Mouse (Mus musculus): ENCODE measurements around the gene Dkkl1. TPM values are rescaled to one million over a fixed set of nuclear protein-coding genes. Genes with fewer than 3 reads are reported as not detected.
A peak's percentile ranks its signal among the peaks of the same experiment; 100 is the strongest.

Dkkl1 gene
- polyA plus RNA-seq, 1 experiment from 2014 or later, result 2.1 TPM

- no peak overlapping the region for H3K27ac ChIP-seq (ENCODE audit: low read length)
- H3K36me3 ChIP-seq (ENCODE audit: control insufficient read depth, insufficient read depth, low read length), result no peaks in the 10 kb centered on the region
- H3K4me1 ChIP-seq (ENCODE audit: control insufficient read depth, insufficient read depth, low read length), result no peaks in the 10 kb centered on the region
- H3K9me3 ChIP-seq (replicated peaks; ENCODE audit: control insufficient read depth, low read length), result no peaks in the 10 kb centered on the region
- 76% methylated on average over 5 of the region's 5 CpGs for WGBS
- ATAC-seq (ENCODE audit: insufficient read depth, low FRiP score), result no peak
- H3K4me2 ChIP-seq (ENCODE audit: low read depth, low read length), result no peak overlapping the region
- no peak overlapping the region for H3K4me3 ChIP-seq (replicated peaks; ENCODE audit: low read length)
- H3K9ac ChIP-seq (ENCODE audit: low read length), result no peak overlapping the region
- no peaks in the 10 kb centered on the region; the same call in 1 of the 2 replicates for H3K27me3 ChIP-seq (ENCODE audit: control insufficient read depth, insufficient read depth, low read length)
Measured at GRCm38 (mm10) chr7:45196994-45197393, 15.0 kb downstream of the Dkkl1 start.

DNA sequence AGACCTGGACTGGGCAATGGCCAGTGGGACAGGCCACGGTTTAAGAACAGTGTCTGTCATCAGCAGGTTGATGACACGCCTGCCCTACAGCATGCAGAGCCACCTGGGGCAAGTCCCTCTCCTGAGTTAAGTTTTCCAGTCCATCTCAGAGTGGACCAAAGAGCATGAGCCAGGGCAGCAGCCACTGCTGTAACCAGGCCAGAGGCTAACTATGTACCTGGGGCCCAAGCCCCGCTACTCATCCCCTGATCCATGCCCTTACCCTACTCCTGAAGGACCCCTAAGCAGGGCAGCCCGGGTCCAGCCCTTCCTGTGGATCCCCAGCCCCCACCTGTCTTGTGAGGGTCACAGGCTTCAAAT lies 15.8 kb downstream of the Dkkl1 start:
- no peak overlapping the region for H3K4me3 ChIP-seq (replicated peaks; ENCODE audit: low read length)
- ATAC-seq (ENCODE audit: insufficient read depth, low FRiP score), result no peak
- H3K27ac ChIP-seq (ENCODE audit: low read length), result no peak overlapping the region
- H3K36me3 ChIP-seq (ENCODE audit: control insufficient read depth, insufficient read depth, low read length), result no peaks in the 10 kb centered on the region
- no peaks in the 10 kb centered on the region; the same call in 1 of the 2 replicates for H3K27me3 ChIP-seq (ENCODE audit: control insufficient read depth, insufficient read depth, low read length)
- H3K9ac ChIP-seq (ENCODE audit: low read length), result no peak overlapping the region
- no peaks in the 10 kb centered on the region for H3K9me3 ChIP-seq (replicated peaks; ENCODE audit: control insufficient read depth, low read length)
- H3K4me1 ChIP-seq (ENCODE audit: control insufficient read depth, insufficient read depth, low read length), result no peaks in the 10 kb centered on the region; the same call in 1 of the 2 replicates
- WGBS, result 83% methylated on average over 4 of the region's 4 CpGs
- H3K4me2 ChIP-seq (ENCODE audit: low read depth, low read length), result no peak overlapping the region

GRCm38 (mm10) chr7:45195341-45196175 lies 16.4 kb downstream of the Dkkl1 start:
- Histone ChIP-seq H3K36me3 (ENCODE audit: control insufficient read depth, insufficient read depth, low read length) (no peaks in the 10 kb centered on the region), H3K27ac (ENCODE audit: low read length) (no peak overlapping the region), H3K4me1 (ENCODE audit: control insufficient read depth, insufficient read depth, low read length) (no peaks in the 10 kb centered on the region; the same call in 1 of the 2 replicates), H3K4me3 (replicated peaks; ENCODE audit: low read length) (no peak overlapping the region), H3K4me2 (ENCODE audit: low read depth, low read length) (no peak overlapping the region), H3K9ac (ENCODE audit: low read length) (no peak overlapping the region), H3K27me3 (ENCODE audit: control insufficient read depth, insufficient read depth, low read length) (no peaks in the 10 kb centered on the region; the same call in 1 of the 2 replicates), H3K9me3 (replicated peaks; ENCODE audit: control insufficient read depth, low read length) (no peaks in the 10 kb centered on the region)
- WGBS, result 61% methylated on average over 13 of the region's 13 CpGs
- no peak for ATAC-seq (ENCODE audit: insufficient read depth, low FRiP score)

GRCm38 (mm10) chr7:45193871-45194785 lies 17.8 kb downstream of the Dkkl1 start:
- H3K27ac ChIP-seq (ENCODE audit: low read length), result no peak overlapping the region
- 74% methylated on average over 17 of the region's 17 CpGs for WGBS
- H3K36me3 ChIP-seq (ENCODE audit: control insufficient read depth, insufficient read depth, low read length), result no peaks in the 10 kb centered on the region
- no peak; the same call in 1 of the 2 replicates for ATAC-seq (ENCODE audit: insufficient read depth, low FRiP score)
- no peaks in the 10 kb centered on the region for H3K9me3 ChIP-seq (replicated peaks; ENCODE audit: control insufficient read depth, low read length)
- no peak overlapping the region for H3K4me2 ChIP-seq (ENCODE audit: low read depth, low read length)
- no peak overlapping the region for H3K4me3 ChIP-seq (replicated peaks; ENCODE audit: low read length)
- H3K9ac ChIP-seq (ENCODE audit: low read length), result no peak overlapping the region
- no peaks in the 10 kb centered on the region; the same call in 1 of the 2 replicates for H3K4me1 ChIP-seq (ENCODE audit: control insufficient read depth, insufficient read depth, low read length)
- H3K27me3 ChIP-seq (ENCODE audit: control insufficient read depth, insufficient read depth, low read length), result peaks cover 6% of the 10 kb centered on the region; the same call in 1 of the 2 replicates

GRCm38 (mm10) chr7:45193406-45193805 lies 18.5 kb downstream of the Dkkl1 start:
- H3K27me3 ChIP-seq (ENCODE audit: control insufficient read depth, insufficient read depth, low read length), result peaks cover 9% of the 10 kb centered on the region; the same call in 1 of the 2 replicates
- 65% methylated on average over 5 of the region's 5 CpGs for WGBS
- H3K9me3 ChIP-seq (replicated peaks; ENCODE audit: control insufficient read depth, low read length), result no peaks in the 10 kb centered on the region

DNA sequence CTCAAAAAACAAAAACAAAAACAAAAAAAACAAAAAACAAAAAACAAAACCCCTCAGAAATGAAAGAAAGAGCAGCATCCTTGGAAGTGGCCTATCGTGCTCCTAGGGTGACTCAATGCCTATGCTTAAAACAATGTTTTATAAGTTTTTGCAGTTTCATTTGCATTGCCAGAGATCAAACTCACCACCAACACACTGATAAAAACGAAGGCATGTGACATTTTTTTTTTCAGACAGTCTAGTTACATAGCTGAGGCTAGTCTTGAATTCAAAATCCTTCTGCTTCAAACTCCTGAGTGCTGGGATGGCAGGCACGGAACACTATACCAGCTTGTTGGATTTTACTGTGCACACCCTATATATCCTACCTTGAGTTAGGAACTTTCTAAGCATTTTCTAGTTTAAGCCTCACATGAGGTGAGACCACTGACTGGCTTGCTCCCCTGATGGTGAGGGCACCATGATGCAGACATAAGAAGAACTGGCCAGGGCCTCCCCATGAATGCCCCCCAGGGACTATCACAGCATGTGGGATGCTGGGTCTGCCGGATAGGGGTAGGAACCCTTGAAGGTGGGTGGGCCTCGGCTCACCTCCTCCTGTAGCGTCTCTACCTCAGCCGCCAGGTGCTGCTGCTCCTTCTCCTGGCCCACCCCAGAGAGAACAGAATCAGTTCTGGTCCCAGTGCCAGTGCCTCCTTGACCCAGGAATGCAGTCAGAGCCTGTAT lies 19.2 kb downstream of the Dkkl1 start:
- Histone ChIP-seq H3K4me1 (ENCODE audit: control insufficient read depth, insufficient read depth, low read length) (no peaks in the 10 kb centered on the region; the same call in 1 of the 2 replicates), H3K27ac (ENCODE audit: low read length) (no peak overlapping the region)

More at GRCm38 (mm10) chr7:45193406-45193805, 18.5 kb downstream of the Dkkl1 start:
- Histone ChIP-seq H3K27ac (ENCODE audit: low read length) (no peak overlapping the region), H3K9ac (ENCODE audit: low read length) (no peak overlapping the region), H3K4me3 (replicated peaks; ENCODE audit: low read length) (no peak overlapping the region), H3K4me2 (ENCODE audit: low read depth, low read length) (no peak overlapping the region), H3K36me3 (ENCODE audit: control insufficient read depth, insufficient read depth, low read length) (no peaks in the 10 kb centered on the region), H3K4me1 (ENCODE audit: control insufficient read depth, insufficient read depth, low read length) (no peaks in the 10 kb centered on the region; the same call in 1 of the 2 replicates)
- no peak for ATAC-seq (ENCODE audit: insufficient read depth, low FRiP score)

GRCm38 (mm10) chr7:45191803-45192363 lies 20.1 kb downstream of the Dkkl1 start:
- ATAC-seq (ENCODE audit: insufficient read depth, low FRiP score), result peak; percentile 34; the same call in 1 of the 2 replicates
- 10% methylated on average over 8 of the region's 8 CpGs for WGBS
- Histone ChIP-seq H3K27me3 (ENCODE audit: control insufficient read depth, insufficient read depth, low read length) (peaks cover 9% of the 10 kb centered on the region; the same call in 1 of the 2 replicates), H3K9ac (ENCODE audit: low read length) (peak overlapping the region; percentile 27; the same call in 1 of the 2 replicates), H3K9me3 (replicated peaks; ENCODE audit: control insufficient read depth, low read length) (no peaks in the 10 kb centered on the region), H3K4me1 (ENCODE audit: control insufficient read depth, insufficient read depth, low read length) (no peaks in the 10 kb centered on the region; the same call in 1 of the 2 replicates), H3K27ac (ENCODE audit: low read length) (no peak overlapping the region), H3K36me3 (ENCODE audit: control insufficient read depth, insufficient read depth, low read length) (no peaks in the 10 kb centered on the region), H3K4me2 (ENCODE audit: low read depth, low read length) (no peak overlapping the region), H3K4me3 (replicated peaks; ENCODE audit: low read length) (no peak overlapping the region)

More for the DNA sequence above, 19.2 kb downstream of the Dkkl1 start:
- H3K36me3 ChIP-seq (ENCODE audit: control insufficient read depth, insufficient read depth, low read length), result no peaks in the 10 kb centered on the region
- H3K27me3 ChIP-seq (ENCODE audit: control insufficient read depth, insufficient read depth, low read length), result peaks cover 9% of the 10 kb centered on the region; the same call in 1 of the 2 replicates
- H3K4me2 ChIP-seq (ENCODE audit: low read depth, low read length), result no peak overlapping the region
- 91% methylated on average over 7 of the region's 7 CpGs for WGBS
- H3K9ac ChIP-seq (ENCODE audit: low read length), result no peak overlapping the region
- no peak for ATAC-seq (ENCODE audit: insufficient read depth, low FRiP score)
- H3K9me3 ChIP-seq (replicated peaks; ENCODE audit: control insufficient read depth, low read length), result no peaks in the 10 kb centered on the region
- H3K4me3 ChIP-seq (replicated peaks; ENCODE audit: low read length), result no peak overlapping the region

GRCm38 (mm10) chr7:45191161-45191560 lies 20.8 kb downstream of the Dkkl1 start:
- Histone ChIP-seq H3K4me2 (ENCODE audit: low read depth, low read length) (no peak overlapping the region), H3K4me3 (replicated peaks; ENCODE audit: low read length) (no peak overlapping the region), H3K27ac (ENCODE audit: low read length) (no peak overlapping the region), H3K9me3 (replicated peaks; ENCODE audit: control insufficient read depth, low read length) (no peaks in the 10 kb centered on the region), H3K9ac (ENCODE audit: low read length) (no peak overlapping the region), H3K36me3 (ENCODE audit: control insufficient read depth, insufficient read depth, low read length) (no peaks in the 10 kb centered on the region), H3K27me3 (ENCODE audit: control insufficient read depth, insufficient read depth, low read length) (peaks cover 15% of the 10 kb centered on the region; the same call in 1 of the 2 replicates), H3K4me1 (ENCODE audit: control insufficient read depth, insufficient read depth, low read length) (no peaks in the 10 kb centered on the region; the same call in 1 of the 2 replicates)
- no peak for ATAC-seq (ENCODE audit: insufficient read depth, low FRiP score)
- 53% methylated on average over 2 of the region's 2 CpGs for WGBS

Measured in stomach, embryonic 16.5 days (tissue).